Mouse (Mus musculus) gastrocnemius, adult 2 months (tissue): Measurements from ENCODE around the gene Fst. TPM values are rescaled to one million over a fixed set of nuclear protein-coding genes. Genes with fewer than 3 reads are reported as not detected.
A peak's percentile ranks its signal among the peaks of the same experiment; 100 is the strongest.

ENCODE experiments used
- DNase-seq: peaks from one replicate; pipeline ENCODE4 v3.0.0; 2022
- H3K27ac ChIP-seq: fragments of 200-600 bp; 2 replicates; pipeline ENCODE4 v1.8.1; 2022; ENCODE audit warnings: mild to moderate bottlenecking
- H3K4me3 ChIP-seq: fragments of 200-600 bp; 2 replicates; pipeline ENCODE4 v1.8.1; 2022; ENCODE audit warnings: mild to moderate bottlenecking, moderate library complexity
- CTCF ChIP-seq: fragments of 200-600 bp; IDR thresholded peaks from 2 replicates; pipeline ENCODE4 v1.8.1; 2022; ENCODE audit warnings: antibody characterized with exemption, mild to moderate bottlenecking, moderate library complexity
- intact Hi-C: fragments of 180-260 bp; cut with DNase I; formaldehyde crosslinking; loops from one replicate; pipeline ENCODE4 v1.15.1; 2025
- long read RNA-seq, 2 experiments: library from polyadenylated mRNA; stranded (forward); transcript quantifications; one replicate each; pipeline ENCODE4 v2.0.0; 2021
- total RNA-seq, 2 experiments: library from RNA; stranded (reverse); gene quantifications; 2 replicates each; pipeline ENCODE4 v1.2.3; 2021

Fst gene
- 1 to 10 TPM; 4.7 to 7.3 TPM for total RNA-seq
- long read RNA-seq, experiment 1, partial matches to known transcripts: 1 of 6 reads
- long read RNA-seq, experiment 1, other reads (novel, unspliced or antisense): 0 of 6 reads
- long read RNA-seq, experiment 2, partial matches to known transcripts: 1 of 4 reads
- long read RNA-seq, experiment 2, other reads (novel, unspliced or antisense): 0 of 4 reads

GRCm38 (mm10) chr13:114458886-114459700 is at the start of gene Fst:
Fst (minus strand) TSS chr13:114458951.
- Histone ChIP-seq H3K4me3 (peak within 1 kb of the TSS; percentile 83), H3K27ac (peak within 1 kb of the TSS; percentile 83)
- DNase-seq: peak; percentile 63
- no peak for TF ChIP-seq CTCF
- intact Hi-C loops: loop anchor here (10.0 kb wide), 1 partner anchor 154 kb away; no protein-coding TSS in a partner anchor

GRCm38 (mm10) chr13:114493826-114494225 is 35.1 kb upstream of the Fst start:
- intact Hi-C loops: no loop called here
- no peak overlapping the region for H3K27ac ChIP-seq
- no peak for TF ChIP-seq CTCF
- no peak overlapping the region for H3K4me3 ChIP-seq
- DNase-seq: no peak

DNA sequence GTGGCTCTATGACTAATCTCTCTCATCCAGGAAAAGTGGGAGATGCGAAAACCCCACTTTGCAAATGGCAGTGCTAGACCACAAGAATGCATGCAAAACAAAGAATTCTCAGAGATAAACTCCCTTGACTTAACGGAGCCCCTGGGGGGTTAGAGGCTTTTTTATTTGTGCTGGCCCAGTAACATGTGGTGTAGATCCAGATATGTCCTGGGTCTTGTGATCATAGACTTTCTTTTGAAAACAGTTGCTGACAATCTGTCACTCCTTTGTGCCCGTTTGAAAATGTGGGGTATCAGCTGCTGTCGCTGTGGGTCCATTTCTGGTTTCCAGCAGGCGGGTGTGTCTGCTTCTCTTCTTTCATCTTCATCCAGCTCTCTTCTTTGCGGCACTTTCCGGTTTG is 29.4 kb upstream of the Fst start:
- TF ChIP-seq CTCF: no peak
- peak; percentile 16 for DNase-seq
- intact Hi-C loops: no loop called here
- H3K27ac ChIP-seq: no peak overlapping the region
- H3K4me3 ChIP-seq: no peak overlapping the region

DNA sequence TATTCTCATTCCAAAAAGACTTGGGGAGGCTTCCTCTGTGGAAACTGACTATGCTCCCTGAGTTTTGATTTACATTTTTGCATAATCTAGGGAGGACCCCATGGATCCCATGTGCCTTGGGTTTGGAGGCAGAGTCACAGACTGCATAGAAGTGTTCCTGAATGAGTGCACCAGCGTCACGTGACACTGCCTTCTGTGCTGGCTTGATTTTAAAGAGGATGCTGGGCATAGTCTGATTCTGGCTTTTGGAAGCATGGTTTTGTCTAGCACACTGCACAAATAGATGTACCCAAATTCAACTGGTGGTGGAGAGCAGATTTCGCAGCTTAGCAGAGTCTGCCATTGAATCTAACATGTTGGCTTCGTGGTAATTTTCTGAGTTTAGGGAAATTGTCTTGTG is 19.6 kb upstream of the Fst start:
- DNase-seq: no peak
- intact Hi-C loops: no loop called here
- H3K27ac ChIP-seq: no peak overlapping the region
- H3K4me3 ChIP-seq: no peak overlapping the region
- no peak for TF ChIP-seq CTCF

- H3K4me3 ChIP-seq: no peak overlapping the region
- no peak for TF ChIP-seq CTCF
- intact Hi-C loops: no loop called here
- no peak overlapping the region for H3K27ac ChIP-seq
- DNase-seq: no peak
Observed at GRCm38 (mm10) chr13:114469945-114470344, 11.2 kb upstream of the Fst start.

DNA sequence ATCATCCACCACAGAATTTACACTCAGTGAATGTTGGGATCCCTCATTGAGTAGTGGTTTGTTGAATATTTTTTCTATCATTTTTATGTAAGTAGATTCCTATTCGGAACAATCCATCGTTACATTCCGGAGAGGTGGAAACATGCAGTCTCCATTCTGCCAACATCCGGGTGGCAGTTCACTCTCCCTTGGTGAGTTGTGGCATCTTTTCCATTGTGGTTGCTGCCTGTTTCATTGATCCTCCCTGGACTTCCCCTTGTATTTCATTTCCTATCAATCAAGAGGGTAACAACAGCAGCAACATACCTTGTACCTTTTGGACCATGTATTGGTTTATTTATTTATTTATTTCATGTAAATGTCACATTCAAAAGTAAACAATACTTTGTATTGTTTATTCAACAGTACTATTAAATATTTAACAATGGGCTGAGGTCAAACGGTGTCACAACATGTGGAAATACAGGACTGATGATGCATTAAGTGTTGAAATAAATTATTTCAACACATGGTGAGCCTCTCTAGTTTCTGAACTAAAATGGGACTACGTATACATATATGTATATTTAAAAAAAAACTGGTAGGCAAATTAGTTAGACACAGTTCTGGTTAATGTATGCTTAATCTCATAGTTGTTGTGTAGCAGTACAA is 7.6 kb upstream of the Fst start:
- intact Hi-C loops: no loop called here
- DNase-seq: no peak
- Histone ChIP-seq H3K4me3 (no peak overlapping the region), H3K27ac (no peak overlapping the region)
- TF ChIP-seq CTCF: no peak

DNA sequence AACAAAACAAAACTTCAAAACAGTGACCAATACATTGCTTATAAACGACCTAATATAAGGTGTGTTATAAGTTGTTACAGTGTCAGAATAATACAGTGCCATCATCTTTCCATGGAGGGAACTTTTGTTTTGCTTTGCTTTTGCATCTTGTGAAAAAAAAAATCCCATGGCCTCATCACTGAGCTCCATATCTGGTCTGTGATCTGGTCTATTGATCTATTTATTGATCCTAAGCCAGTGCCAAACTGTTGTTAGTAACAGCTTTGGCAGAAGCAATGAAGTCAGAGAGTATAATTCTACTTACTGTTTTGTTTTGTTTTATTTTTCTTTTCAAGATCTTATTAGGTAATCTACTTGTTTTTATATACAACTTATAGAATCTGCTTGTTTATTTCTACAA is 6.6 kb upstream of the Fst start:
- H3K4me3 ChIP-seq: no peak overlapping the region
- no peak for DNase-seq
- intact Hi-C loops: no loop called here
- no peak overlapping the region for H3K27ac ChIP-seq
- TF ChIP-seq CTCF: no peak

GRCm38 (mm10) chr13:114464824-114465223 is 6.1 kb upstream of the Fst start:
- DNase-seq: no peak
- intact Hi-C loops: no loop called here
- H3K4me3 ChIP-seq: no peak overlapping the region
- H3K27ac ChIP-seq: no peak overlapping the region
- no peak for TF ChIP-seq CTCF

- Histone ChIP-seq H3K27ac (no peak overlapping the region), H3K4me3 (no peak overlapping the region)
- no peak for TF ChIP-seq CTCF
- DNase-seq: no peak
- intact Hi-C loops: no loop called here
Observed at GRCm38 (mm10) chr13:114462548-114463408, 4.0 kb upstream of the Fst start.

DNA sequence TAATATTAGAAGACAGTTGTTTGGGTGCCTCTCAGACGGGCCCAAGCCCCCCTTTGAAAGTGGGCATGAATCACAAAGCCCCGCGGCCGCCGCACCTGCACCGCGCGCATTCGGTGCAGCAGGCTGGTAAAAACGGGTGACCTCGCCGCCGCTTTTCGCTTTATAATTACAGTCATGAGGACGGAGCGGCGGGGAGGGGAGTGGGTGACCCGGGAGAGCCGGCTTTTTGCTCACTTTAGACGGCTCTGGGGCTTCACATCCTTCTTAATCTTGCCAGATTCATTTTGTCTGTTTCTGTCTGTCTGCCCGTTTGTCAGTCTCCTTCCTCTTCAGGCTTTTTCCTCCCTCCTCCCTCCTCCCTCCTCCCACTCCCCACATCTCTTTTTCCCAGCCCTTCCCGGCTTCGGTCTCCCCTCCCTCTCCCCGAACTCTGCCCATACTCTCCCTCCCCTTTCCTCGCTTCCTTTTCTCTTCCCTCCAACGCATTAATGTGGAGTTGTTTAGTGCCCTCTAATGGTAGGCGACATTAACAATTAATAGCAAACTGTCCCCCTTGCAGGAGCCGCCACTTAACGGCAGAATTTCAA is 1.6 kb upstream of the Fst start:
- peak; percentile 41 for DNase-seq
- TF ChIP-seq CTCF: peak; percentile 75

DNA sequence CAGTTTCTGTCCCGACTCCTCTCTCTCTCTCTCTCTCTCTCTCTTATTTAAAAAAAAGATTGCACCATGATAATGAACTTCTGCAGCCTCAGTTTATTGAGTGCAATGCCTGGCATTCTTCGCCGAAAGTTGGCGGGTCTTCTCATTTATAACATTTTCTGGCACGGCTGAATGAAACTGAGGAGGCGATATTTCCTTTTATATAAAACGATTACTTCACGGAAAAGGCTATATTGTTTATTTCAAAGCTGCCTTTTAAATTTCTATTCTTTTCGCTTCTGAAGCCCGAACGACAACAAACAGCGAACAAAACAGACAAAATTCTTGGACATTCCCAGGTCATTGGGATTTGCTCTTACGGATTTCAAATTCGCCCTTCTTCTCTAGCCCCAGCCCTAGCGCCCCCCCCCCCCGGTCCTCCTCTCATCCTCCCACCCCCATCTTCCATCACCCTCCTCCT is 980 bp upstream of the Fst start:
- no peak for DNase-seq
- Histone ChIP-seq H3K27ac (peak overlapping the region; percentile 83), H3K4me3 (peak overlapping the region; percentile 83)
- intact Hi-C loops: loop anchor here (1.0 to 10.0 kb wide), 3 partner anchors 155 to 583 kb away; no protein-coding TSS in a partner anchor
- no peak for TF ChIP-seq CTCF

More for the DNA sequence above, 1.6 kb upstream of the Fst start:
- Histone ChIP-seq H3K4me3 (peak overlapping the region; percentile 83), H3K27ac (peak overlapping the region; percentile 83)
- intact Hi-C loops: loop anchor here (1.0 to 2.0 kb wide), 2 partner anchors 384 to 584 kb away; no protein-coding TSS in a partner anchor
